Mouse (Mus musculus): ENCODE results near the gene Gm13272.
"Not testable (repeated sequence)": the region's sequence is repeated elsewhere in the genome, so short reads cannot be mapped to it uniquely, and the experiment has no call there.

DNA sequence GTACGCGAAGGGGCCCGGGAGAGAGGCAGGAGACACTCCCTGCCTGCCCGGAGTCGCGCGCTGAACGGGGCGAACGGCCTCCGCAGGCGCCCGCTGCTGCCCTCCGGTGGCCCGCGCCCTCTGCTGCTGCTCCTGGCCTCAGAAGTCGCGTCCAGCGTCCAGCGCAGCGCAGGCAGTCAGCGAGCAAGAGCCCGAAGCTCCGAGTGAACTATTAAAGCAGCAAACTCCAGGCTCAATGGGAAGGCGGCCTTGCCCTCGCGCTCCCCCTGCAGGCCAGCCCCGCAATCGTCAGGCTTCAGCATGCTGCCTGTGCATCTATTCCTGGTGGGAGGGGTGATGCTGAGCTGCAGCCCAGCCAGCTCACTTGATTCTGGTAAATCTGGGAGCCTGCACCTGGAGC, 3.0 kb upstream of the Gm13272 start, which contains the start of gene Gm13289:
- TF ChIP-seq CTCF (IDR thresholded peaks at IDR 0.05; ENCODE audit: insufficient read depth, low read length); POLR2A (IDR thresholded peaks at IDR 0.05; ENCODE audit: borderline replicate concordance, extremely low read depth, low read depth, low read length): not testable (repeated sequence)
